Mouse (Mus musculus): ENCODE measurements at regions not wholly inside any gene's neighbourhood (a gene's known extent, or its start where the extent isn't known, plus 50 kb on each side); places are given as distances from the start of the nearest gene placed in this dataset.

- no peak for TF ChIP-seq POLR2AphosphoS5 (IDR thresholded peaks at IDR 0.05; ENCODE audit: insufficient replicate concordance, low read depth, low read length)
- TF ChIP-seq GATA2 (IDR thresholded peaks at IDR 0.05; ENCODE audit: borderline replicate concordance, low read depth, low read length), result no peak
- TF ChIP-seq TAL1 (conservative IDR thresholded peaks at IDR 0.05; ENCODE audit: low read depth, low read length), result no peak
- no peaks in the 10 kb centered on the region for H3K36me3 ChIP-seq (replicated peaks)
- no peaks in the 10 kb centered on the region; the same call in none of the 2 replicates for H3K27me3 ChIP-seq (ENCODE audit: insufficient read depth, low read length)
- no peaks in the 10 kb centered on the region for H3K4me1 ChIP-seq (ENCODE audit: insufficient read depth, low read depth, low read length)
- ATAC-seq (ENCODE audit: extremely low read depth, insufficient number of reproducible peaks, low FRiP score, poor library complexity, severe bottlenecking) (no peak), DNase-seq (ENCODE audit: low spot score) (no peak)
- peaks cover 9% of the 10 kb centered on the region for H3K9me3 ChIP-seq (replicated peaks)
- H3K4me3 ChIP-seq (ENCODE audit: low read depth, low read length), result no peak overlapping the region
Measured at GRCm38 (mm10) chr9:43514731-43515458, 204.2 kb downstream of the Trim29 start.

GRCm38 (mm10) chr9:43520931-43521330 lies 210.3 kb downstream of the Trim29 start:
- Histone ChIP-seq H3K4me1 (ENCODE audit: insufficient read depth, low read depth, low read length) (no peaks in the 10 kb centered on the region), H3K36me3 (replicated peaks) (no peaks in the 10 kb centered on the region), H3K27me3 (ENCODE audit: insufficient read depth, low read length) (no peaks in the 10 kb centered on the region; the same call in 1 of the 2 replicates), H3K4me3 (ENCODE audit: low read depth, low read length) (no peak overlapping the region), H3K9me3 (replicated peaks) (peaks cover 28% of the 10 kb centered on the region)
- DNase-seq (ENCODE audit: low spot score), result no peak
- ATAC-seq (ENCODE audit: extremely low read depth, insufficient number of reproducible peaks, low FRiP score, poor library complexity, severe bottlenecking), result no peak
- TF ChIP-seq GATA2 (IDR thresholded peaks at IDR 0.05; ENCODE audit: borderline replicate concordance, low read depth, low read length) (no peak), TAL1 (conservative IDR thresholded peaks at IDR 0.05; ENCODE audit: low read depth, low read length) (no peak)

GRCm38 (mm10) chr9:43524947-43525565 lies 214.4 kb downstream of the Trim29 start:
- no peaks in the 10 kb centered on the region for H3K4me1 ChIP-seq (ENCODE audit: insufficient read depth, low read depth, low read length)
- no peak overlapping the region for H3K4me3 ChIP-seq (ENCODE audit: low read depth, low read length)
- TF ChIP-seq GATA1 (IDR thresholded peaks at IDR 0.05; ENCODE audit: borderline replicate concordance, low read length), result no peak
- DNase-seq (ENCODE audit: low spot score), result no peak
- no peaks in the 10 kb centered on the region for H3K27me3 ChIP-seq (ENCODE audit: insufficient read depth, low read length)
- no peak for ATAC-seq (ENCODE audit: extremely low read depth, insufficient number of reproducible peaks, low FRiP score, poor library complexity, severe bottlenecking)
- H3K36me3 ChIP-seq (replicated peaks), result no peaks in the 10 kb centered on the region
- H3K9me3 ChIP-seq (replicated peaks), result peaks cover 38% of the 10 kb centered on the region

GRCm38 (mm10) chr9:43532187-43532586 lies 211.6 kb upstream of the Nectin1 start:
- ATAC-seq (ENCODE audit: extremely low read depth, insufficient number of reproducible peaks, low FRiP score, poor library complexity, severe bottlenecking) (no peak), DNase-seq (ENCODE audit: low spot score) (no peak)
- no peak for TF ChIP-seq POLR2AphosphoS5 (IDR thresholded peaks at IDR 0.05; ENCODE audit: insufficient replicate concordance, low read depth, low read length)
- TF ChIP-seq GATA2 (IDR thresholded peaks at IDR 0.05; ENCODE audit: borderline replicate concordance, low read depth, low read length), result no peak
- TF ChIP-seq CTCF (IDR thresholded peaks at IDR 0.05; ENCODE audit: low read depth, low read length), result no peak
- no peak for TF ChIP-seq GATA1 (IDR thresholded peaks at IDR 0.05; ENCODE audit: borderline replicate concordance, low read length)
- TF ChIP-seq TAL1 (conservative IDR thresholded peaks at IDR 0.05; ENCODE audit: low read depth, low read length), result no peak
- Histone ChIP-seq H3K27me3 (ENCODE audit: insufficient read depth, low read length) (no peaks in the 10 kb centered on the region), H3K4me3 (ENCODE audit: low read depth, low read length) (no peak overlapping the region), H3K9me3 (replicated peaks) (peaks cover 41% of the 10 kb centered on the region), H3K36me3 (replicated peaks) (no peaks in the 10 kb centered on the region), H3K4me1 (ENCODE audit: insufficient read depth, low read depth, low read length) (no peaks in the 10 kb centered on the region)

GRCm38 (mm10) chr9:43535967-43536366 lies 207.8 kb upstream of the Nectin1 start:
- ATAC-seq (ENCODE audit: extremely low read depth, insufficient number of reproducible peaks, low FRiP score, poor library complexity, severe bottlenecking) (no peak), DNase-seq (ENCODE audit: low spot score) (no peak)
- Histone ChIP-seq H3K4me3 (ENCODE audit: low read depth, low read length) (no peak overlapping the region), H3K36me3 (replicated peaks) (no peaks in the 10 kb centered on the region), H3K9me3 (replicated peaks) (peaks cover 21% of the 10 kb centered on the region), H3K4me1 (ENCODE audit: insufficient read depth, low read depth, low read length) (no peaks in the 10 kb centered on the region), H3K27me3 (ENCODE audit: insufficient read depth, low read length) (no peaks in the 10 kb centered on the region)
- no peak for TF ChIP-seq GATA2 (IDR thresholded peaks at IDR 0.05; ENCODE audit: borderline replicate concordance, low read depth, low read length)
- TF ChIP-seq CTCF (IDR thresholded peaks at IDR 0.05; ENCODE audit: low read depth, low read length), result no peak
- TF ChIP-seq POLR2AphosphoS5 (IDR thresholded peaks at IDR 0.05; ENCODE audit: insufficient replicate concordance, low read depth, low read length), result no peak
- TF ChIP-seq GATA1 (IDR thresholded peaks at IDR 0.05; ENCODE audit: borderline replicate concordance, low read length), result no peak
- TF ChIP-seq TAL1 (conservative IDR thresholded peaks at IDR 0.05; ENCODE audit: low read depth, low read length), result no peak

GRCm38 (mm10) chr9:43537121-43537520 lies 206.7 kb upstream of the Nectin1 start:
- ATAC-seq (ENCODE audit: extremely low read depth, insufficient number of reproducible peaks, low FRiP score, poor library complexity, severe bottlenecking) (no peak), DNase-seq (ENCODE audit: low spot score) (no peak)
- Histone ChIP-seq H3K9me3 (replicated peaks) (peaks cover 22% of the 10 kb centered on the region), H3K4me3 (ENCODE audit: low read depth, low read length) (no peak overlapping the region), H3K27me3 (ENCODE audit: insufficient read depth, low read length) (no peaks in the 10 kb centered on the region), H3K4me1 (ENCODE audit: insufficient read depth, low read depth, low read length) (no peaks in the 10 kb centered on the region), H3K36me3 (replicated peaks) (no peaks in the 10 kb centered on the region)
- no peak for TF ChIP-seq GATA2 (IDR thresholded peaks at IDR 0.05; ENCODE audit: borderline replicate concordance, low read depth, low read length)
- no peak for TF ChIP-seq TAL1 (conservative IDR thresholded peaks at IDR 0.05; ENCODE audit: low read depth, low read length)
- no peak for TF ChIP-seq CTCF (IDR thresholded peaks at IDR 0.05; ENCODE audit: low read depth, low read length)
- TF ChIP-seq POLR2AphosphoS5 (IDR thresholded peaks at IDR 0.05; ENCODE audit: insufficient replicate concordance, low read depth, low read length), result no peak
- no peak for TF ChIP-seq GATA1 (IDR thresholded peaks at IDR 0.05; ENCODE audit: borderline replicate concordance, low read length)
